Mouse (Mus musculus): ENCODE data around the gene Rabgef1. TPM values are rescaled to one million over a fixed set of nuclear protein-coding genes. Genes with fewer than 3 reads are reported as not detected.

The Rabgef1 gene
- polyA plus RNA-seq, 1 experiment: 16.4 TPM

DNA sequence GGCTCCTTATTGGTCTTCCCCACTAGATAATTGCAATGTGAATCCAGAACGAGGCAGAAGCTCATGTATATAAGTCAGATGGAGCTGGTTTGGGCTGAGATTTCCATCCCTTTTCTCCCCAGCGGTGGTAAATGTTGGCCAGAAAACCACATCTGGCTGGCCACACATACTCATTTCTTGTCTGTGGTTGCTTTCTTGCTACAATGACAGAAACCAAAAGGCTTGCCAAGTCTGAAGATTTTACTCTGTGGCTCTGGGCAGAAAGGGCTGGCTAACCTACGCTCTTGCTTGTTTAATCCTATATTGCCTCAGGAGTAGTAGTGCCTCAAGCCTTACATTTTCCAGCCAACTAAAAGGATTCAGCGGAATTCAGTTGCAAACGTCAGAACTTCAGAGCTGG is 30.5 kb upstream of the Rabgef1 start:
- Histone ChIP-seq H3K27ac (ENCODE audit: insufficient read depth, low read length) (no peak overlapping the region), H3K4me3 (ENCODE audit: extremely low read depth, insufficient read depth, insufficient read length) (no peak overlapping the region)
- 66% methylated on average over 5 of the region's 5 CpGs for WGBS

DNA sequence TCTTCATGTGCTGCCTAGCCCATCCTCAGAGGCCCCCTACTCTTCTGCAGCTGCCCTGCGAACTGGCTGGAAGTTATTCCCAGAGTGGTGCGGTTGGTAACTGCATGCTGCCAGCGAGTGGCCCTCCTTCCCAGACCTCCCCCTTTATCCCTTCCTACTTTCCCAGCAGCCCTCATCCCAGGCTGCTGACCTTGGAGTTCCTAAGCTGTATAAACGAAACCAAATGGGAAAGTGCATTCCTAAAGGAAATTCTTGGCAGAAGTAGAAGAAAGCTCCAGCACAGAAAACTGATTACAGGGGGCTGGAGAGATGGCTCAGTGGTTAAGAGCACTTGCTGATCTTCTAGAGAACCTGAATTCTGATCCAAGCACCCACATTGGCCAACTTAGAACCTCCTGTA is 29.6 kb upstream of the Rabgef1 start:
- Histone ChIP-seq H3K27ac (ENCODE audit: insufficient read depth, low read length) (0 out of 2 replicates have a peak overlapping the region, but pooled peaks have one; percentile 19), H3K27me3 (ENCODE audit: control insufficient read depth, insufficient read depth, low read length) (no peaks in the 10 kb centered on the region), H3K4me1 (ENCODE audit: control insufficient read depth, insufficient read depth, insufficient read length) (peaks cover 7% of the 10 kb centered on the region; the same call in 1 of the 2 replicates), H3K4me3 (ENCODE audit: extremely low read depth, insufficient read depth, insufficient read length) (no peak overlapping the region), H3K36me3 (ENCODE audit: control insufficient read depth, insufficient read depth, low read length) (no peaks in the 10 kb centered on the region)
- 86% methylated on average over 4 of the region's 4 CpGs for WGBS
- no peak for DNase-seq (ENCODE audit: low read depth in 1 of 2, low spot score in 2 of 2)
- TF ChIP-seq CTCF (IDR thresholded peaks at IDR 0.05; ENCODE audit: extremely low read depth, insufficient read depth, insufficient read length, insufficient replicate concordance) (no peak), POLR2A (IDR thresholded peaks at IDR 0.05; ENCODE audit: low read depth, low read length) (no peak)

More for the DNA sequence above, 30.5 kb upstream of the Rabgef1 start:
- TF ChIP-seq POLR2A (IDR thresholded peaks at IDR 0.05; ENCODE audit: low read depth, low read length) (no peak), CTCF (IDR thresholded peaks at IDR 0.05; ENCODE audit: extremely low read depth, insufficient read depth, insufficient read length, insufficient replicate concordance) (no peak)
- Histone ChIP-seq H3K4me1 (ENCODE audit: control insufficient read depth, insufficient read depth, insufficient read length) (peaks cover 7% of the 10 kb centered on the region; the same call in 1 of the 2 replicates), H3K36me3 (ENCODE audit: control insufficient read depth, insufficient read depth, low read length) (no peaks in the 10 kb centered on the region), H3K27me3 (ENCODE audit: control insufficient read depth, insufficient read depth, low read length) (no peaks in the 10 kb centered on the region)
- DNase-seq (ENCODE audit: low read depth in 1 of 2, low spot score in 2 of 2): no peak

DNA sequence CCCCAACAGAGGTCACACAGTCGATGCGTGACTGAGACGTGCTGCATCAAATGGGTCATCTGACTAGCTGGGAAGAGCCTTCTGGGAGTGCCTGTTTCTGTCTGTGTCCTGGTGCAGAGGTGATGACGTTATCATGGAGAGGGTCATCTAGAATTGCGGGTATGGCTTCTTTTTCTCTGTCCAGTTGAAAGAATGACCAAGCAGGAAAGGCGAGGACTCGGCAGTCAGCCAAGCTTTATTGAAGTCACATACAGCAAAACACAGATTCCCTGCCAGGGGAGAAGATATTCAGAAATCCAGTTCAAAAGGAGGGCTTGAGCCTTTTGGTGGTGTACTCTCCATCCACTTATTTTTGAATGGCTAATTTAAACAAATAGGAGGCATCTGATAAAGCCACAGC is 28.5 kb upstream of the Rabgef1 start:
- no peaks in the 10 kb centered on the region for H3K36me3 ChIP-seq (ENCODE audit: control insufficient read depth, insufficient read depth, low read length)
- TF ChIP-seq CTCF (IDR thresholded peaks at IDR 0.05; ENCODE audit: extremely low read depth, insufficient read depth, insufficient read length, insufficient replicate concordance) (no peak), POLR2A (IDR thresholded peaks at IDR 0.05; ENCODE audit: low read depth, low read length) (no peak)
- DNase-seq (ENCODE audit: low read depth in 1 of 2, low spot score in 2 of 2): no peak
- H3K4me1 ChIP-seq (ENCODE audit: control insufficient read depth, insufficient read depth, insufficient read length): peaks cover 7% of the 10 kb centered on the region; the same call in 1 of the 2 replicates
- WGBS: 93% methylated on average over 7 of the region's 7 CpGs
- no peak overlapping the region for H3K4me3 ChIP-seq (ENCODE audit: extremely low read depth, insufficient read depth, insufficient read length)
- no peak overlapping the region for H3K27ac ChIP-seq (ENCODE audit: insufficient read depth, low read length)
- H3K27me3 ChIP-seq (ENCODE audit: control insufficient read depth, insufficient read depth, low read length): no peaks in the 10 kb centered on the region

DNA sequence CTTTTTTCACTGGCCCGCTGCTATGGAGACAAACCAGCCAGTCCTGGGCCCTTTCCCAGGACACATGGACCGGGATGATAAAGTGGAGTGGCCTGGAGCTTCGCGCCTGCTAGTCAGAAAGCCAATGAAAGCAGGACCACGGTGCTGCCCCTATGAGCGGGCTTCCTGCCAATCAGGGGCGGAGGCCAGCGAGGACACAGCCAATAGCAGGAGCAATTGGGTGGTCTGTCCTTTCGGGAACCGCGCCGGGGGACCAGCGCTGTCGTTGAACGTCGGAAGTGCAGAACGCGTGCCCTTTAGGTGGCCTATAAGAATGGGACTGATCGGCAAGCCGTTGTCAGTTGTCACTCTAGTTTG is 27.6 kb upstream of the Rabgef1 start:
- TF ChIP-seq CTCF (IDR thresholded peaks at IDR 0.05; ENCODE audit: extremely low read depth, insufficient read depth, insufficient read length, insufficient replicate concordance): no peak
- no peak for TF ChIP-seq POLR2A (IDR thresholded peaks at IDR 0.05; ENCODE audit: low read depth, low read length)
- peak overlapping the region; percentile 66 for H3K27ac ChIP-seq (ENCODE audit: insufficient read depth, low read length)
- DNase-seq (ENCODE audit: low read depth in 1 of 2, low spot score in 2 of 2): peak in 1 of 2 experiments; percentile 53
- H3K4me1 ChIP-seq (ENCODE audit: control insufficient read depth, insufficient read depth, insufficient read length): peaks cover 7% of the 10 kb centered on the region; the same call in 1 of the 2 replicates
- H3K36me3 ChIP-seq (ENCODE audit: control insufficient read depth, insufficient read depth, low read length): peaks cover 1% of the 10 kb centered on the region; the same call in 1 of the 2 replicates
- WGBS: 5% methylated on average over 20 of the region's 20 CpGs
- peak overlapping the region; percentile 72 for H3K4me3 ChIP-seq (ENCODE audit: extremely low read depth, insufficient read depth, insufficient read length)
- no peaks in the 10 kb centered on the region for H3K27me3 ChIP-seq (ENCODE audit: control insufficient read depth, insufficient read depth, low read length)

DNA sequence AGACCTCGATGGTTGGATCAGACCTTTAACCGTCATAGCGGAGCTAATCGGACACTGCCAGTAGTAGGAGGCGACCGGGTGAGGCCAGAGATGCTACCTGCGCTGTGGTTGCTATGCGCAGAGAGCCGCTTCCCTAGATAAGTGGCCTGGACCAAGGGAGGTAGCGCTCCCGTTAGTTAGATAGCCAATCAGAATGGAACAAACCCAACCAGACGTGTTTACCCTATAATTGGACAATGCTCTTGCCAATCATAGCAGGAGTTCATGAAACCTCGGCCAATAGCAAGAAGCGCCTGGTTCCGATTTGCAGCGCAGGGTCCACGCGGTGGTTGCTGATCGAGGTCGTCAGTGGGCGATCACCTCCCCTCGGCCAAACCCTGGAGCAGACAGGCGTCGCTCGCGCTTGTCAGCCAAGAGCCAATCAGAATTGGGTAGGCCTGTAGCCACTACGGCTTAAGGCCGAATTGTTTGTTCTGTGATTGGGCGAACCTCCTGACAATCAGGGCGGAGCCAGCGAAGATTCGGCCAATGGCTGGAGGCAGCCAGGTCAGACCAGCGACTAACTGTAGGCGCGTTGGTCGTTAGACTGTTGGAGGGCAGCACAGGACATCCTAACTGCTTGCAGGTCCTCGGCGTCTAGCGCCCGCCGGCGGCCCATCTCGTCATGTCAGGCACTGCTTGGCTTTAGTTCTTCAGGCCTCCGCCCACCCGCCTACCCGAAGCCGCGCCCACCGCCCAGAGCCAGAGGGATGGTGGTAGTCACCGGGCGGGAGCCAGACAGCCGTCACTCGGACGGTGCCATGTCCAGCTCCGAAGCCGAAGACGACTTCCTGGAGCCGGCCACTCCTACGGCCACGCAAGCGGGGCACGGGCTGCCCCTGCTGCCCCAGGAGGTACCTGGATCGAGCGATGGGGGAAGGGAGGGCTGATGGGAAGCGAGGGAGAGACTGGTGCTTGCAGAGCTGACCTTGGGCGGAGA is 27.0 kb upstream of the Rabgef1 start, which contains the start of gene Kctd7:
Gene Kctd7, plus strand, starts transcription at position 528 of the 979 bp plus-strand sequence.
- DNase-seq (ENCODE audit: low read depth in 1 of 2, low spot score in 2 of 2): peak; percentile 91 to 96
- peaks cover 1% of the 10 kb centered on the region; the same call in 1 of the 2 replicates for H3K36me3 ChIP-seq (ENCODE audit: control insufficient read depth, insufficient read depth, low read length)
- peaks cover 7% of the 10 kb centered on the region; the same call in 1 of the 2 replicates for H3K4me1 ChIP-seq (ENCODE audit: control insufficient read depth, insufficient read depth, insufficient read length)
- no peaks in the 10 kb centered on the region for H3K27me3 ChIP-seq (ENCODE audit: control insufficient read depth, insufficient read depth, low read length)
- WGBS: under 1% methylated on average over 66 of the region's 66 CpGs
- TF ChIP-seq CTCF (IDR thresholded peaks at IDR 0.05; ENCODE audit: extremely low read depth, insufficient read depth, insufficient read length, insufficient replicate concordance) (0 out of 2 replicates have a peak, but pooled peaks have one; percentile 22), POLR2A (IDR thresholded peaks at IDR 0.05; ENCODE audit: low read depth, low read length) (peak; percentile 51; the same call in 1 of the 2 replicates)
- H3K4me3 ChIP-seq (ENCODE audit: extremely low read depth, insufficient read depth, insufficient read length): peak within 1 kb of the TSS; percentile 72
- H3K27ac ChIP-seq (ENCODE audit: insufficient read depth, low read length): peak within 1 kb of the TSS; percentile 66

DNA sequence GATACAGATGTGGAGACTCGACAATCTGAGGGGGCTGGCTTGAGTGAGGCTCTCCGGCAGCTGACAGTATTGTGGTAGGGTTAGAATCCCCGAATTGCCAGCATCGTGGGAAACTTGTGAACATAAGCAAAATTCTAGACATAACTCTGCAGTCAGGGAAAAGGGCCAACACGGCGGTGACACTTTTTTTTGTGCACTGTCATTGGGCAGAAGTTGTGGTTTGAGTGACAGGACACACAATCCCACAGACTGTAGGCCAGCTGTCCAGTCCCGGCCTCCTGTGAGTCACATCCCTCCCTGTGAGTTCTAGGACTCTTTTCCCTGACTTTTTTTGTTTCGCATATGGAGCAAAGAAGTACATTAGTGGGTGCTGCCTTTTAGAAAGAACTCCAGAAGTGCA is 25.6 kb upstream of the Rabgef1 start:
- Histone ChIP-seq H3K27ac (ENCODE audit: insufficient read depth, low read length) (no peak overlapping the region), H3K36me3 (ENCODE audit: control insufficient read depth, insufficient read depth, low read length) (peaks cover 1% of the 10 kb centered on the region; the same call in 1 of the 2 replicates), H3K27me3 (ENCODE audit: control insufficient read depth, insufficient read depth, low read length) (no peaks in the 10 kb centered on the region), H3K4me1 (ENCODE audit: control insufficient read depth, insufficient read depth, insufficient read length) (peaks cover 7% of the 10 kb centered on the region; the same call in 1 of the 2 replicates), H3K4me3 (ENCODE audit: extremely low read depth, insufficient read depth, insufficient read length) (no peak overlapping the region)
- DNase-seq (ENCODE audit: low read depth in 1 of 2, low spot score in 2 of 2): no peak
- TF ChIP-seq POLR2A (IDR thresholded peaks at IDR 0.05; ENCODE audit: low read depth, low read length) (no peak), CTCF (IDR thresholded peaks at IDR 0.05; ENCODE audit: extremely low read depth, insufficient read depth, insufficient read length, insufficient replicate concordance) (no peak)
- 66% methylated on average over 8 of the region's 8 CpGs for WGBS
